Mouse (Mus musculus) erythroblast, embryonic 14.5 days (primary cell): ENCODE data around the gene Stx11.

Source experiments
- GATA1 ChIP-seq: IDR thresholded peaks from 2 replicates; pipeline ENCODE4 v1.6.1; 2012; ENCODE audit warnings: low read length, inconsistent platforms, mixed read lengths
- TAL1 ChIP-seq: IDR thresholded peaks from 3 replicates; pipeline ENCODE4 v1.6.1; 2012; ENCODE audit warnings: low read length, inconsistent platforms, mixed read lengths

- no peak for TF ChIP-seq GATA1
- TF ChIP-seq TAL1 = no peak
These were observed 54.2 kb downstream of the Stx11 start for GRCm38 (mm10) chr10:12909891-12910290.
